Comparison of ENCODE assay signal across 8 mouse cellular contexts in the genomic region with DNA sequence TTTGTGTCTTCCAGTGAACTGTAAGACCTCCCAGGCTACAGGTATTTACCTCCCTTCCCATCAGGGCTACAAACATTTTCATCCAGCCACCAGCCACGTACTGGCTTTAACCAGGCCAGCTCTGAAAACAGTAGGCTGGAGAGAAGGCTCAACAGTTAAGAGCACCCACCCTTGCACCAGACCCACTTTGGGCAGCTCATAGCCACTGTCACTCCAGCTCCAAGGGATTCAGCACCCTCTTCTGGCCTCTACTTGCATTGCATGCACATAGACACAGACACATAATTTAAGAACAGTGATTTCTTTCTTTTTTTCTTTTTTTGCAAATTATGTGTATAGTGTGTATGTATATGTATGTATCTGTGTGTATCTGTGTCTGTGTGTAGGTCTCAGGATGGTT. TPM values are rescaled to one million over a fixed set of nuclear protein-coding genes. Genes with fewer than 3 reads are reported as not detected.
A peak's percentile ranks its signal among the peaks of the same experiment; 100 is the strongest.
DNase-seq lines count a peak whose midpoint lies in the region; ATAC-seq and TF ChIP-seq lines count a peak whose summit lies in the region.
"Had no signal": no experiment of that assay in that cellular context is flagged by ENCODE, and none has a peak within 500 bp of the region (broad histone marks: within the 10 kb centered on the region; RNA-seq: fewer than 3 reads in every experiment).

No protein-coding gene starts in this region.

- peak; percentile 71 for DNase-seq in ES-CJ7 (ENCODE audit: low read depth, low spot score)
- peak; percentile 69 for DNase-seq in embryo, embryonic 11 days
- DNase-seq in lung, postnatal 10 days = peak; percentile 61
- DNase-seq in thymus, postnatal 36 days = peak; percentile 33 to 38

- peak; percentile 84 for TF ChIP-seq CTCF in intestine, postnatal 0 days (IDR thresholded peaks at IDR 0.05; ENCODE audit: low read depth)
- TF ChIP-seq CTCF in C2C12 (IDR thresholded peaks at IDR 0.05; ENCODE audit: control insufficient read depth, insufficient read depth, insufficient read length) = peak; percentile 31

- no peaks in the 10 kb centered on the region for H3K79me3 ChIP-seq in C2C12 (ENCODE audit: low read depth)

- no peak overlapping the region for H3K4me2 ChIP-seq in intestine, postnatal 0 days (replicated peaks; ENCODE audit: low read depth)
- no peak overlapping the region for H3K4me2 ChIP-seq in intestine, embryonic 16.5 days (ENCODE audit: low read depth, low read length)

- no peaks in the 10 kb centered on the region for H3K79me2 ChIP-seq in C2C12 (ENCODE audit: control insufficient read depth, insufficient read depth)

- no peaks in the 10 kb centered on the region for H3K9me3 ChIP-seq in intestine, postnatal 0 days (ENCODE audit: control insufficient read depth)
- H3K9me3 ChIP-seq in intestine, embryonic 16.5 days (ENCODE audit: control insufficient read depth, low read length) = peaks cover 6% of the 10 kb centered on the region

- H3K4me3 ChIP-seq in intestine, postnatal 0 days (ENCODE audit: low read depth, low read length) = no peak overlapping the region
- no peak overlapping the region for H3K4me3 ChIP-seq in intestine, embryonic 16.5 days (ENCODE audit: low read length)
- no peak overlapping the region for H3K4me3 ChIP-seq in C2C12 (ENCODE audit: insufficient read depth, poor library complexity, severe bottlenecking)

- peaks cover 38% of the 10 kb centered on the region for H3K36me3 ChIP-seq in intestine, postnatal 0 days (ENCODE audit: control insufficient read depth, insufficient read depth)
- H3K36me3 ChIP-seq in intestine, embryonic 16.5 days (ENCODE audit: control insufficient read depth, insufficient read depth, low read length) = no peaks in the 10 kb centered on the region
- no peaks in the 10 kb centered on the region for H3K36me3 ChIP-seq in C2C12 (ENCODE audit: control insufficient read depth, insufficient read depth)

- no peak overlapping the region for H3K27ac ChIP-seq in intestine, postnatal 0 days (ENCODE audit: low read depth, low read length)
- H3K27ac ChIP-seq in intestine, embryonic 16.5 days (ENCODE audit: low read length) = no peak overlapping the region
- H3K27ac ChIP-seq: macrophage had no signal

- WGBS in intestine, postnatal 0 days = 43% methylated on average over 1 of the region's 1 CpGs
- WGBS in intestine, embryonic 16.5 days = 39% methylated on average over 1 of the region's 1 CpGs

- H3K9ac ChIP-seq in intestine, postnatal 0 days (ENCODE audit: low read depth, low read length) = no peak overlapping the region
- H3K9ac ChIP-seq in intestine, embryonic 16.5 days (ENCODE audit: low read depth, low read length) = no peak overlapping the region

- H3ac ChIP-seq in C2C12 (ENCODE audit: control insufficient read depth, insufficient read length, low read depth) = no peak overlapping the region

- ATAC-seq in intestine, postnatal 0 days = no peak
- no peak for ATAC-seq in intestine, embryonic 16.5 days

- H3K4me1 ChIP-seq in intestine, postnatal 0 days (replicated peaks; ENCODE audit: control insufficient read depth, insufficient read depth, low read length) = no peaks in the 10 kb centered on the region
- H3K4me1 ChIP-seq in intestine, embryonic 16.5 days (ENCODE audit: control insufficient read depth, insufficient read depth, low read length) = peaks cover 5% of the 10 kb centered on the region; the same call in 1 of the 2 replicates

- H3K27me3 ChIP-seq in intestine, postnatal 0 days (replicated peaks; ENCODE audit: control insufficient read depth, insufficient read depth, low read length) = no peaks in the 10 kb centered on the region
- no peaks in the 10 kb centered on the region for H3K27me3 ChIP-seq in intestine, embryonic 16.5 days (replicated peaks; ENCODE audit: control insufficient read depth, insufficient read depth, low read length)
- no peaks in the 10 kb centered on the region for H3K27me3 ChIP-seq in C2C12 (ENCODE audit: control insufficient read depth, insufficient read depth, insufficient read length)

TF ChIP-seq in C2C12, 6 proteins besides CTCF, POLR2A, EP300 and RAD21:
- TF ChIP-seq FOSL1 (IDR thresholded peaks at IDR 0.05; ENCODE audit: insufficient read depth, low read length, poor library complexity, severe bottlenecking) (no peak), CEBPB (IDR thresholded peaks at IDR 0.05; ENCODE audit: low read depth) (no peak), MYOD1 (IDR thresholded peaks at IDR 0.05; ENCODE audit: control insufficient read depth, insufficient read length, low read depth) (no peak), MYOG (IDR thresholded peaks at IDR 0.05; ENCODE audit: control insufficient read depth, extremely low read depth, insufficient read length) (no peak), USF1 (IDR thresholded peaks at IDR 0.05; ENCODE audit: low read depth) (no peak), MAX (IDR thresholded peaks at IDR 0.05) (no peak)

RNA-seq across cellular contexts. Expression of gene Oasl2, which starts 5.7 kb away (rescaled TPM):
- 78.7 and 88.6 TPM in 2 replicates for polyA plus RNA-seq in intestine, postnatal 0 days (2015; fragmentation: Nextera tagmentation; extraction: Ambion mirVana)
- 6.0 and 7.4 TPM in 2 replicates for polyA plus RNA-seq in intestine, embryonic 16.5 days (2015; fragmentation: Nextera tagmentation; extraction: Ambion mirVana)
- polyA plus RNA-seq in C2C12 (2012; fragmentation: generic; extraction: Trizol) = 0.40 TPM

RNA-seq across cellular contexts. Expression of gene Oasl1, which starts 20.6 kb away (rescaled TPM):
- polyA plus RNA-seq in intestine, postnatal 0 days (2015; fragmentation: Nextera tagmentation; extraction: Ambion mirVana) = 20.1 and 25.5 TPM in 2 replicates
- 1.3 and 2.1 TPM in 2 replicates for polyA plus RNA-seq in intestine, embryonic 16.5 days (2015; fragmentation: Nextera tagmentation; extraction: Ambion mirVana)
- polyA plus RNA-seq in C2C12 (2012; fragmentation: generic; extraction: Trizol) = 0.07 TPM

RNA-seq across cellular contexts. Expression of gene 2210016L21Rik, which starts 39.5 kb away (rescaled TPM):
- 55.6 and 56.5 TPM in 2 replicates for polyA plus RNA-seq in intestine, postnatal 0 days (2015; fragmentation: Nextera tagmentation; extraction: Ambion mirVana)
- 49.1 and 53.3 TPM in 2 replicates for polyA plus RNA-seq in intestine, embryonic 16.5 days (2015; fragmentation: Nextera tagmentation; extraction: Ambion mirVana)
- 20.6 TPM for polyA plus RNA-seq in C2C12 (2012; fragmentation: generic; extraction: Trizol)

RNA-seq across cellular contexts. Expression of gene Gm9936, which starts 43.9 kb away (rescaled TPM):
- polyA plus RNA-seq in intestine, postnatal 0 days (2015; fragmentation: Nextera tagmentation; extraction: Ambion mirVana) = 0.08 TPM in 1 of 2 replicates, not detected in the other
- 0.10 TPM in 2 replicates for polyA plus RNA-seq in intestine, embryonic 16.5 days (2015; fragmentation: Nextera tagmentation; extraction: Ambion mirVana)
- polyA plus RNA-seq in C2C12 (2012; fragmentation: generic; extraction: Trizol) = not detected
- polyA plus RNA-seq: macrophage had no signal

RNA-seq across cellular contexts. Expression of gene 4930519G04Rik, which starts 48.9 kb away (rescaled TPM):
- polyA plus RNA-seq in intestine, postnatal 0 days (2015; fragmentation: Nextera tagmentation; extraction: Ambion mirVana) = not detected in 2 replicates
- polyA plus RNA-seq in intestine, embryonic 16.5 days (2015; fragmentation: Nextera tagmentation; extraction: Ambion mirVana) = not detected in 2 replicates
- polyA plus RNA-seq in C2C12 (2012; fragmentation: generic; extraction: Trizol) = not detected
- polyA plus RNA-seq: macrophage had no signal
